Mouse (Mus musculus) heart, embryonic 11.5 days (tissue): ENCODE results near the gene Btbd9. TPM values are rescaled to one million over a fixed set of nuclear protein-coding genes. Genes with fewer than 3 reads are reported as not detected.

Source experiments
- ATAC-seq: fragments of 200-750 bp; cut with Nextera tagmentation; replicated peaks from 2 replicates; pipeline ENCODE4 v1.8.0; 2017; ENCODE audit warnings: moderate library complexity; ENCODE audit not compliant: insufficient number of reproducible peaks, low FRiP score, low TSS enrichment
- H3K27ac ChIP-seq: fragments of 300-500 bp; sonication (generic); 2 replicates; pipeline ENCODE4 v1.5.1; 2014; ENCODE audit warnings: mild to moderate bottlenecking, low read depth, low read length
- H3K27me3 ChIP-seq: fragments of 300-500 bp; sonication (generic); 2 replicates; pipeline ENCODE4 v1.6.1; 2014; ENCODE audit warnings: mild to moderate bottlenecking, low read length, mixed read lengths; ENCODE audit not compliant: control insufficient read depth, insufficient read depth
- H3K36me3 ChIP-seq: fragments of 300-500 bp; sonication (generic); 2 replicates; pipeline ENCODE4 v1.6.1; 2014; ENCODE audit warnings: mild to moderate bottlenecking, low read length, moderate library complexity, mixed read lengths; ENCODE audit not compliant: control insufficient read depth, insufficient read depth
- H3K4me1 ChIP-seq: fragments of 300-500 bp; sonication (generic); 2 replicates; pipeline ENCODE4 v1.6.1; 2014; ENCODE audit warnings: low read length; ENCODE audit not compliant: control insufficient read depth, insufficient read depth
- H3K4me2 ChIP-seq: fragments of 300-500 bp; sonication (generic); 2 replicates; pipeline ENCODE4 v1.6.1; 2014; ENCODE audit warnings: mild to moderate bottlenecking, moderate library complexity
- H3K4me3 ChIP-seq: fragments of 300-500 bp; sonication (generic); 2 replicates; pipeline ENCODE4 v1.5.1; 2014; ENCODE audit warnings: low read depth, low read length
- H3K9ac ChIP-seq: fragments of 300-500 bp; sonication (generic); 2 replicates; pipeline ENCODE4 v1.6.1; 2014; ENCODE audit warnings: mild to moderate bottlenecking, low read depth, low read length, moderate library complexity
- H3K9me3 ChIP-seq: fragments of 300-500 bp; sonication (generic); replicated peaks from 2 replicates; pipeline ENCODE4 v1.6.1; 2016; ENCODE audit warnings: low read length; ENCODE audit not compliant: control insufficient read depth
- WGBS: fragments of 180-500 bp; shearing (Covaris S2); extraction: QIAGEN DNeasy Blood & Tissue Kit; methylation state at CpG from one replicate; pipeline ENCODE4 v1.1.7; 2014; ENCODE audit not compliant: insufficient replicate concordance; 5-methylcytosine and 5-hydroxymethylcytosine counted together
- polyA plus RNA-seq: library from polyadenylated mRNA; unstranded; fragments of >200 nt; fragmentation: Nextera tagmentation; extraction: Ambion mirVana; gene quantifications from 2 replicates; pipeline ENCODE4 v1.2.1, GENCODE M21; 2014

The Btbd9 gene
- polyA plus RNA-seq, 1 experiment from 2014 or later = 41.9 TPM

DNA sequence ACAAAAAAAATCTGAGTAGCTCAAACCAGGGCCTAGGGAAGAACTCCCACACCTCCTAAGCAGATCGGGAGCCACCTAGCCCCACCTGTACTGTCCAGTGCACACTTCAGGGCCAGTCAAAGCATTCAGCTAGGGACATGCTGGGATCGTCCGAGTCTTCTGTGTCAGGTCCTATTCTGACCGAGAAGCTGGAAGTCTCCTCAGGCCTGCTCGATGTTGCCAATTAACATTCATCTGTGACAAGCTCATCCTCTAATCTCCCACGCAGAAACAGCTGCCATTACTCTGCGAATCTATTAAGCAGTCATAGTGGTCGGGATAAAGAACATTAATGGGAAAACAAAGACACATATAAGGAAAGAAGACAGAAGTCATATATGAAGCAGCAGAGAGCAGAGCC is 106.0 kb downstream of the Btbd9 start:
- 57% methylated on average over 8 of the region's 8 CpGs for WGBS
- H3K9ac ChIP-seq = no peak overlapping the region
- no peaks in the 10 kb centered on the region for H3K9me3 ChIP-seq
- no peak overlapping the region for H3K27ac ChIP-seq
- H3K4me1 ChIP-seq = peaks cover 48% of the 10 kb centered on the region
- no peak overlapping the region for H3K4me3 ChIP-seq
- no peak for ATAC-seq
- no peak overlapping the region for H3K4me2 ChIP-seq
- H3K36me3 ChIP-seq = no peaks in the 10 kb centered on the region
- no peaks in the 10 kb centered on the region for H3K27me3 ChIP-seq

DNA sequence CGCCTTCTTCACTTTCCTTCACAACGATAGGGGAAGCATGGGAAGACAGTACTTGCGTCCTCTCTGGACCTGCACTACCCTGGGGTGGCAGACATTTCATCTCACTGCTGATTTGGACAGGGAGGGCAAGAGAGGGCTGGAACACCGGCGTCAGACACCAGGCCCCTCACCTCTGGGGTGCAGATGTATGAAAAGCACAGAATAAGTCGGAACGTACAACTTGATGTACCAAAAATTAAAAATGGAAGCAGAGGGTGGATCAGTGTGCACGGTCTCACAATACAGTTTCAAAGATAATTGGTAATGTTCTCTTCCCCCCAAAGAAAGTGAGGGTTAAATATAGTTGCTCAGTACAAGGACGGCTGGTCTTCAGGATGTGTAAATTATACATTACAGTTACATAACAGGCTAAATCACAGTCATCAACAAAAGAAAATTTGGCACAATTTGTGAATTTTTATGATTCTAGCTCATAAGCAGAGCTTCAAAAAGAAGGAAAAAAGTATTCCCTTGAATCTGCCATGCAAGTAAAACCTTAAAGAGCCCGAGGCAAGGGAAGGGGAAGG is 106.7 kb downstream of the Btbd9 start:
- Histone ChIP-seq H3K4me2 (no peak overlapping the region), H3K9me3 (no peaks in the 10 kb centered on the region), H3K36me3 (no peaks in the 10 kb centered on the region), H3K27ac (no peak overlapping the region), H3K4me1 (peaks cover 50% of the 10 kb centered on the region), H3K27me3 (no peaks in the 10 kb centered on the region), H3K9ac (no peak overlapping the region), H3K4me3 (no peak overlapping the region)
- WGBS = 80% methylated on average over 10 of the region's 10 CpGs
- ATAC-seq = no peak

DNA sequence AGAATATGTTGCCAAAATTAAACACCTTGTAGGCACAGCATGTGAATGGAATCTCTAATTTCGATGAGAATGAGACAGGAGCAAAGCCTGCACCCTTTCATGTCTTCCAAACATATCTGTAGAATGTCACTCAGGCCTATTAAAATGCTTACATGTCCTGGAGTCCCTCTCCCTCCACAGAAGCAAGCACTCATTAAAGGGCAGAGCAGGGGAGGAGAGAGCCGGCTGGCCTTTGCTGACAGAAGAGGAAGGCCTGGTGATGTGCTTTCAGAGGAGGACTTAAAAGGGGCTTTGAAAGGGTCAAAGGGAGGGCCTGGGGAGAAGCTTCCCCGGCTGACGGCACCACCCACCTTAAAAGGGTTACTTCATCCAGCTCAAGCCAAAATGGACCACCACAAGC is 107.9 kb downstream of the Btbd9 start:
- Histone ChIP-seq H3K36me3 (no peaks in the 10 kb centered on the region), H3K9ac (no peak overlapping the region), H3K4me3 (no peak overlapping the region), H3K4me2 (no peak overlapping the region), H3K27me3 (no peaks in the 10 kb centered on the region), H3K27ac (0 out of 2 replicates have a peak overlapping the region, but pooled peaks have one; percentile 43), H3K9me3 (no peaks in the 10 kb centered on the region), H3K4me1 (peaks cover 53% of the 10 kb centered on the region)
- ATAC-seq = no peak
- whole genome bisulfite sequencing = 17% methylated on average over 4 of the region's 4 CpGs

DNA sequence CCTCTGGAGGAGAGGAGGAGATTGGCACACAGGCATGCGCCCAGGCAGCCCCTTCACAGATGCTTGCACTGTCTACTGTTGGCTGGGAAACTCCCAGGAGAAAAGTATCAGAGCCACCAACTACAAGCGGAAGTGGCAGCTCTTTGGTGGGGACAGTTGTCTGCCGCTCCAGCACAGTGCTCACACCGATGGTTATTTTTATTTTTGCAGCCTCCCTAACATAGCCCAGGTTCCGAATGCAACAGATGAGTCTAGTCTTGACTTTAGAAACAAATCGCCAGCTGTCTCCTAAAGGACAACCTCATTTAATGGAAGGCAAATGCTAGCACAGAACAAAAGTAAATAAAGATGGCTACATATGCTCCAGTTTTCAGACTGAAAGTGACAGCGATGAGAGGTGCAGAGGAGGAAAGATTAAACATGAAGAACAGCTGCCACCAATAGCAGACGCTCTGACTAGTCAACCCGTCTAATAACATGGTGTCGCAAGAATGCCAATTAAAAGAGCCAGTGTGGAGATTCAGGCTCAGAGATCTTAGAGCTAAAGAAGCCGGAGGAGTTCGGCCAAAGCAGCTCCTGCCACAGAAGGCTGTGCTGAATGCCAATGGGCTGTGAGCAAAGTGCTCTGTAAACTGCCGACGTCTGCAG is 108.6 kb downstream of the Btbd9 start:
- Histone ChIP-seq H3K9ac (0 out of 2 replicates have a peak overlapping the region, but pooled peaks have one; percentile 16), H3K4me2 (peak overlapping the region; percentile 52), H3K4me3 (no peak overlapping the region), H3K27me3 (no peaks in the 10 kb centered on the region), H3K9me3 (no peaks in the 10 kb centered on the region), H3K27ac (peak overlapping the region; percentile 50), H3K36me3 (no peaks in the 10 kb centered on the region), H3K4me1 (peaks cover 57% of the 10 kb centered on the region)
- no peak for ATAC-seq
- WGBS = 34% methylated on average over 14 of the region's 14 CpGs

DNA sequence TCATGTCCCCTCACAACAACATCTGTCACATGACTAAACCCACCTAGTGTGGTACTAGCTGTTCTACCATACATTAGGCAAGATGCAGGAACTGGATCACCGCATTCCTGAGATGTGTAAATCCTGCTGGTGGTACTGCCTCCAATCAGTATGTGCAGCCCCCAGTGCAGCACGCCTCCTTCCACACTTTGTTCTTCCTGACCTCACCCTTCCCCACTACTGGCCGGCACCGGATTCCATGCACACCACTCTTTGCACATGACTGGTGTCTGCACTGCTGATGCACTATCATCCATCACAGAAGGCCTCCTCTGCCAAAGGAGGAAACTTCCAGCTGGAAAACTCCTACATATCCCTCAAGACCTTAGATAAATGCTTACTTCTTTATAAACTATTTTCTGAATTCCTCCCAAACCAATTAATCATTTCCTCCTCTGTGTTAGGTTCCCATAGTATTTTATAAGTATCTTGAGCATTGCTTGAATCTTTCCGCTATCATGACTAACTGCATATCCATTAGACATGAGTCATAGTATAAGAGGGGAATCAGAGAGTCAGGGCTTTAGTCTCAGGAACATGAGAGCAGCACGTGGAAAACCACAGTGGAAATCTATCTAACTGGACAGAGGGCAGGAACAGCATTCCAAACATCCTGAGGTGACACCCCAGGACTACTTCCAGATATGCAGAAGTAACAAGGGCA is 111.1 kb downstream of the Btbd9 start:
- H3K9me3 ChIP-seq = no peaks in the 10 kb centered on the region
- H3K9ac ChIP-seq = no peak overlapping the region
- H3K36me3 ChIP-seq = no peaks in the 10 kb centered on the region
- H3K27ac ChIP-seq = peak overlapping the region; percentile 24; the same call in 1 of the 2 replicates
- H3K4me3 ChIP-seq = no peak overlapping the region
- no peak for ATAC-seq
- no peaks in the 10 kb centered on the region for H3K27me3 ChIP-seq
- H3K4me2 ChIP-seq = no peak overlapping the region
- 46% methylated on average over 6 of the region's 6 CpGs for WGBS
- H3K4me1 ChIP-seq = peaks cover 46% of the 10 kb centered on the region

DNA sequence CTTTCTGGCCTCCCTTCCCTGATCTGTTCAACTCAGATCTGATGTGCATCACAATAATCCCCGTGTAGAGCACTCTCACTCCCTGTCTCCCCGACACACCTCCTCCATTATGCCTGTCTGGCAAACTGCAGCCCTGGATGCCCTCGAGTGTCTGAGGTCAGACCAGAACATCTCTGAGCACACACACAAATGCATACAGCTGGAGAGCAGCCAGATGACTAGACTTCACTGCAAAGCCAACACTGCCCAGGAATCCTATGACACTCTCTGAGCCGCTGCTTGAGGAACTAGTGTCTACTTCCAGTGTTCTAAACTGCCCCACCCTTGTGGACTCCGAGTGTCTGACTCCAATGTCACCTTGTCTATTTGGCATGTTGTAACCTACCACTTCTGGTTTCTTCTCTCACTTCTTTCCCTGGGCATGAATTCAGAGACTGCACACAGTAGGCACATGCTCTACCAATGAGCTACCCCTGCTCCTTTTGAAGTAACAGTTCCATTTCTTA is 112.0 kb downstream of the Btbd9 start:
- Histone ChIP-seq H3K9me3 (no peaks in the 10 kb centered on the region), H3K4me1 (peaks cover 43% of the 10 kb centered on the region), H3K4me3 (no peak overlapping the region), H3K36me3 (no peaks in the 10 kb centered on the region), H3K9ac (no peak overlapping the region), H3K27ac (no peak overlapping the region; the same call in 1 of the 2 replicates), H3K27me3 (no peaks in the 10 kb centered on the region), H3K4me2 (no peak overlapping the region)
- WGBS = 49% methylated on average over 5 of the region's 5 CpGs
- ATAC-seq = no peak

DNA sequence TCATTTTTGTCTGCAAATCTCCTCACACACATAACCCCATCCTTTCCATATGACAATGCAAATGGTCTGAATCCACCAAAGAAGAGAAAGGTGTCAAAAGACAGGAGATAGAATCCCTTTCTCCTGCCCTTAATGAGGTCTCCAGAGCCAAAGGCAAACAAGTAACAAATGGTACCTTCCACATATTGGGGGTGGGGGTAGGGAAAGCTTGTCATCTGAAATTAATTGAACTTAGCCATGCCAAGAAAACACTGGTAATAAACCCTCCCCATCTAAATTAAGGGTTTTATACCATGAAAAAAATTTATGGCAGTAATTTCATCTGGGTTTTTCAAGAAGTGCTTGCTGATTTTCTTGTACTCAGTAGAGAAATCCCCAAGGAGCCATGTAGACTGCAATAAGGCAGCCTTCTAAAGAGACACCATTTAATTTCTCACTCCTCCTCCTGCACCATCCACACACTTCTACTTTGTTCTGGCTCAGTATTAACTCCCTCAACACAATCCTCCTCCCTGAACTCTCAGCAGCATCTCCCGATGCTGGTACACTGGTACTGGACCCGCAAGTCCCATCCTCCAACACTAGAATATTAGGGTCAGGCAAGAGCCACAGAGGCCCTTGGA is 115.5 kb downstream of the Btbd9 start:
- 79% methylated on average over 2 of the region's 2 CpGs for WGBS
- Histone ChIP-seq H3K27me3 (no peaks in the 10 kb centered on the region), H3K4me1 (peaks cover 39% of the 10 kb centered on the region), H3K4me3 (no peak overlapping the region), H3K9ac (no peak overlapping the region), H3K4me2 (no peak overlapping the region), H3K9me3 (no peaks in the 10 kb centered on the region), H3K36me3 (no peaks in the 10 kb centered on the region), H3K27ac (no peak overlapping the region)
- ATAC-seq = no peak

DNA sequence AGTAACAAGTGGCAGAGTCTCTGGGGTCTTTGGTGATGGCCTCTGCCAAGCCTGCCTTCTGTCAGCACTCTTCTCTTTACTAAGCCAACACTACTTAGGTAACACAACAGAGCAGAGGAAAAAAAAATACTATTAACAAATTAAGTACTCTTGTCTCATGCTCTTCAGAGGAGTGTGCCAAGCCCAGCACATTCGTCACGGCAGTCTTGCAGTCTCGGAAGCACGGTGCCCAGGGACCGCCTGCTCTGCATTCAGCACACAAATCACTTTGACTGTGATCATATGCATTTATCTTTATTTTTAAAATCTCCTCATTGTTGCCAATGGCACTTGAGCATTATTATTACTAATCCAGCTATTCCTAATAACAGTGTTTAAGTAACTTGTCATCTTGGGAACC is 116.6 kb downstream of the Btbd9 start:
- Histone ChIP-seq H3K27me3 (no peaks in the 10 kb centered on the region), H3K4me2 (no peak overlapping the region), H3K9me3 (no peaks in the 10 kb centered on the region), H3K4me3 (no peak overlapping the region), H3K27ac (no peak overlapping the region), H3K4me1 (peaks cover 31% of the 10 kb centered on the region), H3K9ac (no peak overlapping the region), H3K36me3 (no peaks in the 10 kb centered on the region)
- no peak for ATAC-seq
- 82% methylated on average over 5 of the region's 5 CpGs for WGBS
